Mouse (Mus musculus) midbrain, embryonic 13.5 days (tissue): Measurements from ENCODE around the gene Glis1. TPM values are rescaled to one million over a fixed set of nuclear protein-coding genes. Genes with fewer than 3 reads are reported as not detected.
"Not testable (repeated sequence)": the region's sequence is repeated elsewhere in the genome, so short reads cannot be mapped to it uniquely, and the experiment has no call there.

Source experiments
- ATAC-seq: fragments of 200-750 bp; cut with Nextera tagmentation; 2 replicates; pipeline ENCODE4 v1.8.0; 2017; ENCODE audit warnings: mild to moderate bottlenecking, moderate TSS enrichment, moderate library complexity
- H3K27ac ChIP-seq: fragments of 300-500 bp; sonication (generic); 2 replicates; pipeline ENCODE4 v1.5.1; 2015; ENCODE audit warnings: inconsistent platforms, mild to moderate bottlenecking, moderate library complexity
- H3K27me3 ChIP-seq: fragments of 300-500 bp; sonication (generic); 2 replicates; pipeline ENCODE4 v1.6.1; 2015; ENCODE audit warnings: mild to moderate bottlenecking, inconsistent platforms
- H3K36me3 ChIP-seq: fragments of 300-500 bp; sonication (generic); 2 replicates; pipeline ENCODE4 v1.6.1; 2015; ENCODE audit warnings: mild to moderate bottlenecking, inconsistent platforms
- H3K4me1 ChIP-seq: fragments of 300-500 bp; sonication (generic); replicated peaks from 2 replicates; pipeline ENCODE4 v1.6.1; 2015; ENCODE audit warnings: inconsistent platforms
- H3K4me2 ChIP-seq: fragments of 300-500 bp; sonication (generic); replicated peaks from 2 replicates; pipeline ENCODE4 v1.6.1; 2015; ENCODE audit warnings: moderate library complexity, mild to moderate bottlenecking, inconsistent platforms
- H3K4me3 ChIP-seq: fragments of 300-500 bp; sonication (generic); replicated peaks from 2 replicates; pipeline ENCODE4 v1.5.1; 2015; ENCODE audit warnings: mild to moderate bottlenecking, inconsistent platforms
- H3K9ac ChIP-seq: fragments of 300-500 bp; sonication (generic); replicated peaks from 2 replicates; pipeline ENCODE4 v1.6.1; 2015; ENCODE audit warnings: mild to moderate bottlenecking, inconsistent platforms
- H3K9me3 ChIP-seq: fragments of 300-500 bp; sonication (generic); 2 replicates; pipeline ENCODE4 v1.6.1; 2016; ENCODE audit warnings: mild to moderate bottlenecking, inconsistent platforms
- WGBS: fragments of 180-500 bp; shearing (Covaris S2); methylation state at CpG from one replicate; pipeline ENCODE4 v1.1.7; 2015; 5-methylcytosine and 5-hydroxymethylcytosine counted together
- polyA plus RNA-seq: library from polyadenylated mRNA; unstranded; fragments of >200 nt; fragmentation: Nextera tagmentation; extraction: Ambion mirVana; gene quantifications from 2 replicates; pipeline ENCODE4 v1.2.1, GENCODE M21; 2015

Glis1 gene
- polyA plus RNA-seq, 1 experiment from 2014 or later: 1.5 TPM

- Histone ChIP-seq H3K9me3 (no peaks in the 10 kb centered on the region), H3K36me3 (no peaks in the 10 kb centered on the region), H3K27me3 (no peaks in the 10 kb centered on the region), H3K4me1 (peaks cover 9% of the 10 kb centered on the region; the same call in 1 of the 2 replicates), H3K9ac (no peak overlapping the region), H3K27ac (no peak overlapping the region), H3K4me2 (no peak overlapping the region), H3K4me3 (no peak overlapping the region)
- peak; percentile 65 for ATAC-seq
- WGBS: 72% methylated on average over 14 of the region's 14 CpGs
These were observed 156.6 kb downstream of the Glis1 start for GRCm38 (mm10) chr4:107590805-107591534.

- Histone ChIP-seq H3K4me1 (peaks cover 21% of the 10 kb centered on the region), H3K27ac (no peak overlapping the region), H3K4me2 (no peak overlapping the region), H3K9ac (no peak overlapping the region), H3K9me3 (no peaks in the 10 kb centered on the region), H3K36me3 (no peaks in the 10 kb centered on the region), H3K27me3 (0 out of 2 replicates have a peak, but pooled peaks cover 4% of the 10 kb centered on the region), H3K4me3 (no peak overlapping the region)
- no peak for ATAC-seq
- 90% methylated on average over 4 of the region's 4 CpGs for WGBS
These were observed 159.0 kb downstream of the Glis1 start for GRCm38 (mm10) chr4:107593426-107593825.

GRCm38 (mm10) chr4:107597226-107597897 lies 163.0 kb downstream of the Glis1 start:
- Histone ChIP-seq H3K4me1 (peaks cover 16% of the 10 kb centered on the region), H3K27me3 (0 out of 2 replicates have a peak, but pooled peaks cover 4% of the 10 kb centered on the region), H3K9ac (no peak overlapping the region), H3K36me3 (no peaks in the 10 kb centered on the region), H3K4me2 (no peak overlapping the region), H3K27ac (peak overlapping the region; percentile 5; the same call in 1 of the 2 replicates), H3K4me3 (no peak overlapping the region), H3K9me3 (no peaks in the 10 kb centered on the region)
- 58% methylated on average over 9 of the region's 9 CpGs for WGBS
- no peak for ATAC-seq

- H3K36me3 ChIP-seq: no peaks in the 10 kb centered on the region
- peaks cover 16% of the 10 kb centered on the region for H3K4me1 ChIP-seq
- peak; percentile 74 for ATAC-seq
- H3K4me3 ChIP-seq: no peak overlapping the region
- 0 out of 2 replicates have a peak, but pooled peaks cover 4% of the 10 kb centered on the region for H3K27me3 ChIP-seq
- H3K27ac ChIP-seq: peak overlapping the region; percentile 5; the same call in 1 of the 2 replicates
- H3K9me3 ChIP-seq: no peaks in the 10 kb centered on the region
- no peak overlapping the region for H3K9ac ChIP-seq
- WGBS: 17% methylated on average over 10 of the region's 10 CpGs
- no peak overlapping the region for H3K4me2 ChIP-seq
These were observed 163.6 kb downstream of the Glis1 start for GRCm38 (mm10) chr4:107597898-107598580.

- not testable (repeated sequence) for H3K27ac ChIP-seq
These were observed 164.2 kb downstream of the Glis1 start for GRCm38 (mm10) chr4:107598581-107598958.

GRCm38 (mm10) chr4:107602284-107602683 lies 167.9 kb downstream of the Glis1 start:
- H3K4me1 ChIP-seq: peaks cover 20% of the 10 kb centered on the region
- H3K27ac ChIP-seq: no peak overlapping the region
- no peaks in the 10 kb centered on the region for H3K9me3 ChIP-seq
- H3K4me3 ChIP-seq: no peak overlapping the region
- H3K36me3 ChIP-seq: no peaks in the 10 kb centered on the region
- H3K4me2 ChIP-seq: no peak overlapping the region
- no peak for ATAC-seq
- 76% methylated on average over 7 of the region's 7 CpGs for WGBS
- no peak overlapping the region for H3K9ac ChIP-seq
- no peaks in the 10 kb centered on the region for H3K27me3 ChIP-seq

More at GRCm38 (mm10) chr4:107598581-107598958, 164.2 kb downstream of the Glis1 start:
- not testable (repeated sequence) for H3K4me2 ChIP-seq, H3K27me3 ChIP-seq, H3K9me3 ChIP-seq, H3K9ac ChIP-seq, ATAC-seq, H3K4me3 ChIP-seq, H3K36me3 ChIP-seq
- H3K4me1 ChIP-seq: peaks cover 16% of the 10 kb centered on the region
- 93% methylated on average over 5 of the region's 5 CpGs for WGBS

GRCm38 (mm10) chr4:107602787-107603186 lies 168.4 kb downstream of the Glis1 start:
- H3K4me2 ChIP-seq: no peak overlapping the region
- no peak overlapping the region for H3K27ac ChIP-seq
- H3K36me3 ChIP-seq: no peaks in the 10 kb centered on the region
- H3K9me3 ChIP-seq: no peaks in the 10 kb centered on the region
- peaks cover 15% of the 10 kb centered on the region for H3K4me1 ChIP-seq
- no peak overlapping the region for H3K9ac ChIP-seq
- 82% methylated on average over 14 of the region's 14 CpGs for WGBS
- H3K4me3 ChIP-seq: no peak overlapping the region
- no peaks in the 10 kb centered on the region for H3K27me3 ChIP-seq
- no peak for ATAC-seq

GRCm38 (mm10) chr4:107603208-107603607 lies 168.8 kb downstream of the Glis1 start:
- Histone ChIP-seq H3K4me1 (peaks cover 11% of the 10 kb centered on the region), H3K36me3 (no peaks in the 10 kb centered on the region), H3K9ac (no peak overlapping the region), H3K4me2 (no peak overlapping the region), H3K27me3 (no peaks in the 10 kb centered on the region), H3K4me3 (no peak overlapping the region), H3K9me3 (no peaks in the 10 kb centered on the region), H3K27ac (no peak overlapping the region)
- 87% methylated on average over 7 of the region's 7 CpGs for WGBS
- no peak for ATAC-seq

GRCm38 (mm10) chr4:107605964-107606602 lies 171.7 kb downstream of the Glis1 start:
- H3K9me3 ChIP-seq: no peaks in the 10 kb centered on the region
- H3K27ac ChIP-seq: no peak overlapping the region
- WGBS: 72% methylated on average over 17 of the region's 17 CpGs
- no peak overlapping the region for H3K9ac ChIP-seq
- no peak overlapping the region for H3K4me3 ChIP-seq
- no peak overlapping the region for H3K4me2 ChIP-seq
- H3K4me1 ChIP-seq: peaks cover 7% of the 10 kb centered on the region
- H3K36me3 ChIP-seq: no peaks in the 10 kb centered on the region
- H3K27me3 ChIP-seq: no peaks in the 10 kb centered on the region
- ATAC-seq: no peak

GRCm38 (mm10) chr4:107609775-107610174 lies 175.4 kb downstream of the Glis1 start:
- H3K9ac ChIP-seq: no peak overlapping the region
- no peak overlapping the region for H3K27ac ChIP-seq

GRCm38 (mm10) chr4:107611888-107612650 lies 177.7 kb downstream of the Glis1 start:
- Histone ChIP-seq H3K4me1 (no peaks in the 10 kb centered on the region; the same call in 1 of the 2 replicates), H3K4me3 (no peak overlapping the region), H3K4me2 (no peak overlapping the region), H3K27me3 (no peaks in the 10 kb centered on the region), H3K9ac (no peak overlapping the region), H3K27ac (no peak overlapping the region), H3K36me3 (no peaks in the 10 kb centered on the region), H3K9me3 (no peaks in the 10 kb centered on the region)
- ATAC-seq: no peak
- WGBS: 77% methylated on average over 9 of the region's 9 CpGs

More at GRCm38 (mm10) chr4:107609775-107610174, 175.4 kb downstream of the Glis1 start:
- Histone ChIP-seq H3K4me1 (peaks cover 7% of the 10 kb centered on the region), H3K4me3 (no peak overlapping the region), H3K9me3 (no peaks in the 10 kb centered on the region), H3K36me3 (no peaks in the 10 kb centered on the region), H3K27me3 (no peaks in the 10 kb centered on the region), H3K4me2 (no peak overlapping the region)
- ATAC-seq: no peak
- 68% methylated on average over 8 of the region's 8 CpGs for WGBS
